ENCODE assay signal across 10 mouse cellular contexts in genomic region chr12:70783475-70784239, GRCm38 (mm10). TPM values are rescaled to one million over a fixed set of nuclear protein-coding genes. Genes with fewer than 3 reads are reported as not detected.
DNase-seq lines count a peak whose midpoint lies in the region; ATAC-seq and TF ChIP-seq lines count a peak whose summit lies in the region.
"Had no signal": no experiment of that assay in that cellular context is flagged by ENCODE, and none has a peak within 500 bp of the region (broad histone marks: within the 10 kb centered on the region; RNA-seq: fewer than 3 reads in every experiment).

No protein-coding gene starts in this region.

- DNase-seq in heart, adult 11 months, result peak; percentile 89
- DNase-seq in heart, adult 8-10 months (ENCODE audit: low spot score), result no peak
- peak; percentile 49 for DNase-seq in brain, embryonic 14.5 days (ENCODE audit: low read depth)
- DNase-seq in cerebellum, adult 18-20 months, result no peak
- no peak for DNase-seq in layer of hippocampus, postnatal 36 days
- DNase-seq in testis, postnatal 10 days (ENCODE audit: low spot score), result no peak
- DNase-seq: thymus, postnatal 14 days had no signal

- 0 out of 2 replicates have a peak overlapping the region, but pooled peaks have one; percentile 3 for H3K9ac ChIP-seq in hindbrain, embryonic 12.5 days
- H3K9ac ChIP-seq in midbrain, embryonic 12.5 days (replicated peaks), result no peak overlapping the region; the same call in 1 of the 2 replicates

- 0 out of 2 replicates have a peak, but pooled peaks cover 4% of the 10 kb centered on the region for H3K27me3 ChIP-seq in hindbrain, embryonic 12.5 days
- peaks cover 10% of the 10 kb centered on the region; the same call in 1 of the 2 replicates for H3K27me3 ChIP-seq in midbrain, embryonic 12.5 days

- WGBS in hindbrain, embryonic 12.5 days, result 17% methylated on average over 22 of the region's 22 CpGs
- 14% methylated on average over 22 of the region's 22 CpGs for WGBS in midbrain, embryonic 12.5 days

- 0 out of 2 replicates have a peak overlapping the region, but pooled peaks have one; percentile 0 for H3K4me3 ChIP-seq in hindbrain, embryonic 12.5 days
- peak overlapping the region; percentile 22 for H3K4me3 ChIP-seq in midbrain, embryonic 12.5 days
- H3K4me3 ChIP-seq: erythroblast, embryonic 14.5 days had no signal

- peak; percentile 38 for ATAC-seq in hindbrain, embryonic 12.5 days (ENCODE audit: low FRiP score)
- peak; percentile 62 for ATAC-seq in midbrain, embryonic 12.5 days (ENCODE audit: low FRiP score, low read depth)

- H3K36me3 ChIP-seq in hindbrain, embryonic 12.5 days, result no peaks in the 10 kb centered on the region
- H3K36me3 ChIP-seq in midbrain, embryonic 12.5 days, result no peaks in the 10 kb centered on the region

- H3K9me3 ChIP-seq in hindbrain, embryonic 12.5 days (replicated peaks), result no peaks in the 10 kb centered on the region
- H3K9me3 ChIP-seq in midbrain, embryonic 12.5 days, result no peaks in the 10 kb centered on the region

- peak overlapping the region; percentile 39 for H3K4me2 ChIP-seq in hindbrain, embryonic 12.5 days (replicated peaks)
- peak overlapping the region; percentile 38 for H3K4me2 ChIP-seq in midbrain, embryonic 12.5 days (replicated peaks)

- H3K4me1 ChIP-seq in hindbrain, embryonic 12.5 days, result peaks cover 22% of the 10 kb centered on the region
- H3K4me1 ChIP-seq in midbrain, embryonic 12.5 days, result peaks cover 11% of the 10 kb centered on the region

- no peak for TF ChIP-seq POLR2A in brain, embryonic 14.5 days (IDR thresholded peaks at IDR 0.05; ENCODE audit: borderline replicate concordance, extremely low read depth, insufficient read depth, insufficient read length, poor library complexity, severe bottlenecking)

- TF ChIP-seq CTCF in brain, embryonic 14.5 days (IDR thresholded peaks at IDR 0.05; ENCODE audit: borderline replicate concordance, extremely low read depth, insufficient read depth, insufficient read length), result no peak

- H3K27ac ChIP-seq in hindbrain, embryonic 12.5 days, result no peak overlapping the region
- H3K27ac ChIP-seq in midbrain, embryonic 12.5 days (replicated peaks), result 0 out of 2 replicates have a peak overlapping the region, but pooled peaks have one; percentile 40

RNA-seq across cellular contexts. Expression of gene Frmd6, which starts 41.7 kb away (rescaled TPM):
- 10 to 100 TPM; 28.6 to 35.3 (median 32.5) TPM for total RNA-seq in heart, adult 8-10 months (2022)
- polyA plus RNA-seq in brain, embryonic 14.5 days (2012; rRNA removed), result 10.6 and 13.2 TPM in 2 replicates
- polyA plus RNA-seq in hindbrain, embryonic 12.5 days (2016; fragmentation: Nextera tagmentation; extraction: Ambion mirVana), result 28.2 and 33.3 TPM in 2 replicates
- 15.6 and 19.4 TPM in 2 replicates for polyA plus RNA-seq in midbrain, embryonic 12.5 days (2016; fragmentation: Nextera tagmentation; extraction: Ambion mirVana)
- 10 to 100 TPM; 20.7 to 20.9 TPM for total RNA-seq in layer of hippocampus, postnatal 36 days (2021)

Comparison
In these comparisons a context has a peak if more than half of its experiments do, and no peak if none do; other contexts are left out.
1. DNase-seq: peak in heart, adult 11 months (single experiment) and brain, embryonic 14.5 days (single experiment); none in heart, adult 8-10 months (single experiment), cerebellum, adult 18-20 months (0 of 2), layer of hippocampus, postnatal 36 days (0 of 2) and testis, postnatal 10 days (single experiment).